Mouse (Mus musculus) ES-E14 (cell line): Measurements from ENCODE around the gene 1190005I06Rik. TPM values are rescaled to one million over a fixed set of nuclear protein-coding genes. Genes with fewer than 3 reads are reported as not detected.

Experiments used
- DNase-seq: peaks from one replicate; pipeline ENCODE4 v3.0.0-alpha.2; 2013; ENCODE audit warnings: low read depth, low spot score
- H3K27ac ChIP-seq: 2 replicates; pipeline ENCODE4 v1.5.1; 2012; ENCODE audit warnings: low read depth, mild to moderate bottlenecking, low read length, moderate library complexity, mixed read lengths; ENCODE audit not compliant: poor library complexity, insufficient read depth, severe bottlenecking
- H3K36me3 ChIP-seq: 2 replicates; pipeline ENCODE4 v1.6.1; 2012; ENCODE audit warnings: mild to moderate bottlenecking, low read length, moderate library complexity, mixed read lengths; ENCODE audit not compliant: control insufficient read depth, poor library complexity, insufficient read depth, severe bottlenecking
- H3K4me1 ChIP-seq, 2 experiments: fragments of 150-350 bp in 1 of 2; sonication (generic) in 1 of 2; 2 replicates each; pipeline ENCODE4 v1.6.1; 2012; ENCODE audit warnings: low read length in 2 of 2, mild to moderate bottlenecking in 1 of 2, mixed read lengths in 1 of 2; ENCODE audit not compliant: control insufficient read depth in 2 of 2, insufficient read depth in 2 of 2, poor library complexity in 1 of 2
- H3K4me3 ChIP-seq, 2 experiments: fragments of 150-350 bp in 1 of 2; sonication (generic) in 1 of 2; 2 replicates each; pipeline ENCODE4 v1.5.1; 2012; ENCODE audit warnings: low read length in 2 of 2, low read depth in 1 of 2, mild to moderate bottlenecking in 1 of 2, mixed read lengths in 1 of 2; ENCODE audit not compliant: insufficient read depth in 1 of 2, poor library complexity in 1 of 2, severe bottlenecking in 1 of 2
- H3K9ac ChIP-seq: 2 replicates; pipeline ENCODE4 v1.6.1; 2012; ENCODE audit warnings: low read depth, mild to moderate bottlenecking, low read length, mixed read lengths; ENCODE audit not compliant: poor library complexity, insufficient read depth, severe bottlenecking
- H3K9me3 ChIP-seq: fragments of 150-350 bp; sonication (generic); 2 replicates; pipeline ENCODE4 v1.6.1; 2012; ENCODE audit warnings: low read depth, mild to moderate bottlenecking, low read length; ENCODE audit not compliant: control insufficient read depth, insufficient read depth
- CHD2 ChIP-seq: IDR thresholded peaks from 2 replicates; pipeline ENCODE4 v1.6.1; 2014; ENCODE audit warnings: mild to moderate bottlenecking, low read depth, low read length, inconsistent platforms
- HCFC1 ChIP-seq: IDR thresholded peaks from 2 replicates; pipeline ENCODE4 v1.6.1; 2012; ENCODE audit warnings: low read length, inconsistent platforms, borderline replicate concordance; ENCODE audit not compliant: insufficient read depth
- MAFK ChIP-seq: IDR thresholded peaks from 2 replicates; pipeline ENCODE4 v1.6.1; 2014; ENCODE audit warnings: mild to moderate bottlenecking, low read depth, low read length, inconsistent platforms; ENCODE audit not compliant: insufficient read depth
- ZC3H11A ChIP-seq: IDR thresholded peaks from 2 replicates; pipeline ENCODE4 v1.6.1; 2012; ENCODE audit warnings: low read depth, mild to moderate bottlenecking, inconsistent platforms, low read length, borderline replicate concordance
- ZNF384 ChIP-seq: IDR thresholded peaks from 2 replicates; pipeline ENCODE4 v1.6.1; 2012; ENCODE audit warnings: low read depth, low read length, inconsistent platforms
- in situ Hi-C, 2 experiments: fragments of 600-800 bp; cut with MboI; formaldehyde crosslinking; loops; one replicate each; pipeline ENCODE4 v1.15.1; 2025; ENCODE audit warnings: low sequenced_read_pairs in 2 of 2, inconsistent platforms in 1 of 2; ENCODE audit not compliant: unreplicated experiment in 2 of 2
- total RNA-seq: library from RNA; depleted of rRNA; stranded (reverse); fragments of 300-350 nt; gene quantifications from 2 replicates; pipeline ENCODE4 v1.2.3, GENCODE M21; 2012

The 1190005I06Rik gene
- total RNA-seq, 1 experiment = 21.8 TPM

- Histone ChIP-seq H3K9ac (no peak overlapping the region), H3K9me3 (no peaks in the 10 kb centered on the region), H3K4me3 (no peak overlapping the region), H3K36me3 (peaks cover 29% of the 10 kb centered on the region), H3K27ac (no peak overlapping the region), H3K4me1 (peaks cover 0 to 12% of the 10 kb centered on the region in 2 experiments; a peak in 2 of 4 replicates)
- in situ Hi-C loops = loop anchor here in 1 of 2 experiments (25.0 kb wide), 1 partner anchor 112 kb away; no protein-coding TSS in a partner anchor
- DNase-seq = no peak
- TF ChIP-seq HCFC1 = no peak
- TF ChIP-seq ZNF384 = no peak
- TF ChIP-seq MAFK = no peak
- no peak for TF ChIP-seq CHD2
- TF ChIP-seq ZC3H11A = no peak
Observed at GRCm38 (mm10) chr8:120675718-120676117, 28.3 kb upstream of the 1190005I06Rik start.

GRCm38 (mm10) chr8:120673298-120673697, 25.9 kb upstream of the 1190005I06Rik start:
- TF ChIP-seq MAFK (no peak), HCFC1 (no peak), CHD2 (no peak), ZC3H11A (no peak), ZNF384 (no peak)
- no peak overlapping the region for H3K27ac ChIP-seq

GRCm38 (mm10) chr8:120672626-120673229, 25.3 kb upstream of the 1190005I06Rik start:
- 0 out of 2 replicates have a peak overlapping the region, but pooled peaks have one; percentile 8 for H3K9ac ChIP-seq
- H3K4me3 ChIP-seq = peak overlapping the region in 1 of 2 experiments; percentile 0; a peak in 1 of 4 replicates
- no peaks in the 10 kb centered on the region for H3K9me3 ChIP-seq
- H3K4me1 ChIP-seq = peaks cover 0 to 12% of the 10 kb centered on the region in 2 experiments; a peak in 2 of 4 replicates
- peaks cover 39% of the 10 kb centered on the region for H3K36me3 ChIP-seq
- in situ Hi-C loops = no loop called here
- H3K27ac ChIP-seq = peak overlapping the region; percentile 72; the same call in 1 of the 2 replicates
- TF ChIP-seq CHD2 = no peak
- no peak for DNase-seq

More at GRCm38 (mm10) chr8:120673298-120673697, 25.9 kb upstream of the 1190005I06Rik start:
- Histone ChIP-seq H3K9ac (no peak overlapping the region), H3K9me3 (no peaks in the 10 kb centered on the region), H3K4me3 (no peak overlapping the region), H3K4me1 (peaks cover 0 to 12% of the 10 kb centered on the region in 2 experiments; a peak in 2 of 4 replicates), H3K36me3 (peaks cover 39% of the 10 kb centered on the region)
- DNase-seq = no peak
- in situ Hi-C loops = no loop called here

- in situ Hi-C loops = no loop called here
- Histone ChIP-seq H3K4me3 (no peak overlapping the region; a peak in 1 of 4 replicates), H3K27ac (peak overlapping the region; percentile 72), H3K4me1 (peaks cover 0 to 12% of the 10 kb centered on the region in 2 experiments; a peak in 2 of 4 replicates), H3K9ac (peak overlapping the region; percentile 8; the same call in 1 of the 2 replicates), H3K36me3 (peaks cover 39% of the 10 kb centered on the region), H3K9me3 (no peaks in the 10 kb centered on the region)
- TF ChIP-seq CHD2 (no peak), HCFC1 (no peak), MAFK (no peak), ZNF384 (no peak), ZC3H11A (no peak)
- peak; percentile 73 for DNase-seq
Observed at GRCm38 (mm10) chr8:120671775-120672174, 24.3 kb upstream of the 1190005I06Rik start.
